Mouse (Mus musculus) cortical plate, adult 2 months (tissue): ENCODE measurements at regions not wholly inside any gene's neighbourhood (a gene's known extent, or its start where the extent isn't known, plus 50 kb on each side); places are given as distances from the start of the nearest gene placed in this dataset.

Source experiments
- CTCF ChIP-seq: fragments of 200-500 bp; IDR thresholded peaks from 2 replicates; pipeline ENCODE4 v1.5.1; 2011; ENCODE audit warnings: mild to moderate bottlenecking, control low read depth, low read length; ENCODE audit not compliant: insufficient read depth; ENCODE audit errors: extremely low read depth
- POLR2A ChIP-seq: fragments of 200-500 bp; IDR thresholded peaks from 2 replicates; pipeline ENCODE4 v1.6.1; 2011; ENCODE audit warnings: mild to moderate bottlenecking, low read length, control low read depth; ENCODE audit not compliant: insufficient read depth; ENCODE audit errors: extremely low read depth

DNA sequence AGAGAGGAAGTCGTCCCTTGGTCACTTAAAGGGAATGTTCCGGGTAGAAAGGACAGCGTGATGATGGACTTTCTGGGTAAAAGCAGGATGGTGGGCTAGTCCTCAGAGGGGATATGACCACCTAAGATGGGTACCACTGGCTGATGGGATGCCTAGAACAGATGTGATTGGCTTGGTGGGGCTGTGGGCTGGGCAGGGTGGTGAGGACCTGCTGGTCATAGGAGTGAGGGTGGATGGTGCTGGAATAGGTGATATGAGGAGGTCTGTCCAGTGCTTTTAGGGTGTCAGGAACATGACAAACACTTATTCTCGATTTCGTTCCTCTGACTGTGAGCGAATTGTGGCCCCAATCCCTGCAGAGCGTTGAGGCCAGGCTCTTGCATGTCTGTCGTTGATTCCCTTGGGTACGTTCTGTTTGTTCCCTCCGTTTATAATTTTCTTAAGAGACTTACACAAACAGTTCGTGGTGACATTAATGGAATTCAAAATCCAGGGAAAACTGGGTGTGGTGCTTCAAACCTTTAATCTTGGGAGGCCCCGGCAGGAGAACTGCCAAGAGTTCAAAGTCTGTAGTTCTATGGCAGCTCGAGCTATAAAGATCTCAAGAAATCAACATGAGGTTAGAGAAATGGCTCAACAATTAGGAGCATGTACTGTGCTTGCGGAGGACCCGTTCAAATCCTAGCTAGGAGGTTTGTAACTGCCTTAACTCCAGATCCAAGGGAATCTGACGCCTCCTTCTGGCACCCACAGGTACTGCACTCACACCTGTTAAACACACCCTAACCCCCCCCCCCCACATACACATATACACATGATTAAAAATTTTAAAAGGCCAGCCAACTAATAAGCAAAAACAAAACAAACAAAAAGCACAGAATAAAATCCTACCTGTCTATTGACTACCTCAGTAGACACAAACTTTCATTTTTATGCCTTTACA lies 55.0 kb upstream of the Stt3b start:
- TF ChIP-seq CTCF = no peak
- no peak for TF ChIP-seq POLR2A
